Mouse (Mus musculus): ENCODE measurements around the gene Ppp1r9a.

DNA sequence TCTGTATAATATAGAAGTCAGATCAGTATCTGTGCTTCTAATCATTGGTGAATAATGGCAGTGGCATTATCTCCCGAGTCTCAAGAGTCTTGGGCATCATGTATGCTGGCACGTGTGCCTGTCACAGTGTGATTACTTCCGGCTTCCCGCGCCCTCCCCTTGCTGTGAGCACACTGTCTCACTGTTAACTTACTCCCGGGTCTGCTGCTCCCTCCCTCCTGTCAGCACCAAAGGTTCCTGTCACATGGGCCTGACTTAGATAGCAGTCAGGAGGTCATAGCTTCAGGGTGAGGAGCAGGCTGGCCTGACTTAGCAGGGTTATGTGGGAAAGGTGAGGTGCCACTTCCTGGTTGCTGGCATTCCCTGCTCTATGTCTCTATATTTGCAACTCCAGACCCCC is 201.1 kb downstream of the Ppp1r9a start:
- no peak for TF ChIP-seq CTCF (IDR thresholded peaks at IDR 0.05; ENCODE audit: extremely low read depth, insufficient read length, insufficient replicate concordance, low read depth, low read length)
- no peak for TF ChIP-seq POLR2A (IDR thresholded peaks at IDR 0.05; ENCODE audit: low read depth, low read length)
